Mouse (Mus musculus): ENCODE data around the gene Klhl8. TPM values are rescaled to one million over a fixed set of nuclear protein-coding genes. Genes with fewer than 3 reads are reported as not detected.

Gene Klhl8
- polyA plus RNA-seq, 1 experiment from 2014 or later: 28.1 TPM

GRCm38 (mm10) chr5:103856286-103857009, 54.6 kb downstream of the Klhl8 start:
- peaks cover 14% of the 10 kb centered on the region for H3K4me1 ChIP-seq (replicated peaks)
- H3K9me3 ChIP-seq: no peaks in the 10 kb centered on the region
- H3K27ac ChIP-seq: no peak overlapping the region
- H3K4me3 ChIP-seq (replicated peaks): no peak overlapping the region
- no peak overlapping the region for H3K9ac ChIP-seq (replicated peaks)
- 62% methylated on average over 5 of the region's 5 CpGs for WGBS
- no peaks in the 10 kb centered on the region for H3K27me3 ChIP-seq
- H3K4me2 ChIP-seq (replicated peaks): no peak overlapping the region
- ATAC-seq: peak; percentile 55
- H3K36me3 ChIP-seq: peaks cover 10% of the 10 kb centered on the region

DNA sequence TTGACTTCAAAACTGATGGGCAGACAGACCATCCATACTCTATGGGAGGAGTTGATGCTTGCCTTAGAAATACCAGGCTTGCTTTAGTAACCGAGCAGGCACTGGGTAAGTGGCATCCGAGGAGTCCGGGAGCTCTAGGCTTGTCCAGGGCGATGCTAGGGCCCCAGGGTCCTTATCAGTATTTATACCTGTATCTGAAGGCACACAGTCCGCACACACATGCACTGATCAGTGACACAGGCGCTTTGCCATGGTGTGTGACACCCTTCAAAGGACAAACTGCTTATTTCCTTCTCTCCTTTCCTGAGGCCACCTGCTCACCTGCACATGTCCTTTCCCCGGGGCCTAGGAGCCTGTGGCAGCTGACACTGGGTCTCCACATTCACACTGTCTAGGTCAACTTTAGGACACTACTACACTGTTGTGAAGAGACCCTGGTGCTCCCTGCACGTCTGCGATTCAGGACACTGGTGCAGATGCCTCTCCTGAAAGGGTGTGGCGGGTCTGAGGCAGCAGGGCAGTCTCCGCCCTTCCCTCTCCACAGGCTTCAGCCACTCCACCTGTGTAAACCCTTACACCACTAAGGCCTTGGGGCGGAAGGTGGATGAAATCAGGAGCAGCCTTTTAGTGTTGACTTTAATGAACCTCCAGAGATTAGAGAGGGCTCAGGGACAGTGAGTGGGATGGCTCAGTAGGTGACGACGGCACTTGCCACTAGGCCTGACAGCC, 55.4 kb downstream of the Klhl8 start:
- peaks cover 10% of the 10 kb centered on the region; the same call in 1 of the 2 replicates for H3K36me3 ChIP-seq
- no peak overlapping the region for H3K4me3 ChIP-seq (replicated peaks)
- no peaks in the 10 kb centered on the region for H3K9me3 ChIP-seq
- no peak overlapping the region for H3K9ac ChIP-seq (replicated peaks)
- no peak overlapping the region for H3K27ac ChIP-seq
- peak; percentile 47 for ATAC-seq
- H3K4me2 ChIP-seq (replicated peaks): no peak overlapping the region
- peaks cover 14% of the 10 kb centered on the region for H3K4me1 ChIP-seq (replicated peaks)
- 83% methylated on average over 14 of the region's 14 CpGs for WGBS
- no peaks in the 10 kb centered on the region for H3K27me3 ChIP-seq

DNA sequence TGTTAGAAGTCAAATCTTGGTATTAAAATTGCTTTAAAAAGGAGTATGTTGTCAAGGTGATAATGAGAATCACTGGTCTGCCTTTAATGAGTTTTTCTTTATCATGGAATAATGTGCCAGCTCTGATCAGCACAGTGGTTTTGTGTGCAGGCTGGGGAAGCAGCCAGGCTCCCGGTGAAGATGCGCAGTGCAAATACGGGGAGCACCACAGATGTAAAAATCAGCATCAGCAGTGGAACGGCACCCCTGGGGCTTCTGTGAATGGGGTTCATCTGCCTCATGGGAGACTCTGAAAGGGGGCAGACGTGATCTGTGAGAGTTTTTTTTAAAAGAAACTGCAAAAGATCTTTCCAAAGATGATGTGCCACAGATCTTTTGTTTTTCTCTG, 56.3 kb downstream of the Klhl8 start:
- 51% methylated on average over 5 of the region's 5 CpGs for WGBS
- Histone ChIP-seq H3K36me3 (peaks cover 11% of the 10 kb centered on the region; the same call in 1 of the 2 replicates), H3K4me3 (replicated peaks) (no peak overlapping the region), H3K9me3 (no peaks in the 10 kb centered on the region), H3K4me2 (replicated peaks) (no peak overlapping the region), H3K27ac (0 out of 2 replicates have a peak overlapping the region, but pooled peaks have one; percentile 26), H3K27me3 (no peaks in the 10 kb centered on the region), H3K9ac (replicated peaks) (no peak overlapping the region), H3K4me1 (replicated peaks) (peaks cover 14% of the 10 kb centered on the region)
- ATAC-seq: no peak

DNA sequence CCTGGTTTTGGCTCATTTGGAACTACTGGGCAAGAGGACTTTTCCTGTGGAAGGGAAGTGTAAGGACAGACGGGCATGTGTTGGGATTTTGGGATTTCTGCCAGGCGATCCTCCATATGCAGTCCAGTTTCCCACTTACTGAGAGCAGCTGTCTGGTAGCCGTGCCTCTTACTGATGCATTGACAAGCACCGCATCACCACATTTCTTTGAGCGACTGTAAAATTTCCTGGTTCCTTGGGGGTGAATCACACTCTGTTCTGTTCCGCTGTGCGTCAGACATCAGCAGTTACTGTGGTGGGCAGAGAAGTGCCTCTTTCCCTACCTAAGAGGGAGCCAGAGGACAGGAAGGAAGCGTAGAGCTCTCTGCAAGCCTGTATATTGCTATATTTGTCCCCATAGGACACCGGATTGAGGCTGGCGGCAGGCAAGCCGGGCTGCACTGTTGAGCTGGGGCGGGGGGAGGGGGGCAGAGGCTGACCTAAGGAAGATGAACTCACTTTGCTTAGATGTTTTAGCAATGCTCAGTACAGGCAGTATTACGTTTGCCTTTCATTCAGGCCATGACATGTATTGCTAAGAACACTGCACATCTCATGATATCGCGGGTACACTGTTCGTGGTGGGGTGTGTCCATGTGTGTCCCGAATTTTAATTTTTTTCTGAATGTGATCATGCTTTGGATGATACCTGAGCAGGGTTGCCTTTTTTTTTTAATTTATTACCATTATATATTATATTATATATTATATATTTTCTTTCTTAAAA, 56.8 kb downstream of the Klhl8 start:
- peaks cover 16% of the 10 kb centered on the region; the same call in 1 of the 2 replicates for H3K36me3 ChIP-seq
- no peak overlapping the region for H3K4me2 ChIP-seq (replicated peaks)
- no peak overlapping the region for H3K4me3 ChIP-seq (replicated peaks)
- no peaks in the 10 kb centered on the region for H3K9me3 ChIP-seq
- peak; percentile 80 for ATAC-seq
- H3K27ac ChIP-seq: peak overlapping the region; percentile 60
- 62% methylated on average over 17 of the region's 17 CpGs for WGBS
- H3K27me3 ChIP-seq: no peaks in the 10 kb centered on the region
- H3K4me1 ChIP-seq (replicated peaks): peaks cover 14% of the 10 kb centered on the region
- no peak overlapping the region; the same call in 1 of the 2 replicates for H3K9ac ChIP-seq (replicated peaks)

DNA sequence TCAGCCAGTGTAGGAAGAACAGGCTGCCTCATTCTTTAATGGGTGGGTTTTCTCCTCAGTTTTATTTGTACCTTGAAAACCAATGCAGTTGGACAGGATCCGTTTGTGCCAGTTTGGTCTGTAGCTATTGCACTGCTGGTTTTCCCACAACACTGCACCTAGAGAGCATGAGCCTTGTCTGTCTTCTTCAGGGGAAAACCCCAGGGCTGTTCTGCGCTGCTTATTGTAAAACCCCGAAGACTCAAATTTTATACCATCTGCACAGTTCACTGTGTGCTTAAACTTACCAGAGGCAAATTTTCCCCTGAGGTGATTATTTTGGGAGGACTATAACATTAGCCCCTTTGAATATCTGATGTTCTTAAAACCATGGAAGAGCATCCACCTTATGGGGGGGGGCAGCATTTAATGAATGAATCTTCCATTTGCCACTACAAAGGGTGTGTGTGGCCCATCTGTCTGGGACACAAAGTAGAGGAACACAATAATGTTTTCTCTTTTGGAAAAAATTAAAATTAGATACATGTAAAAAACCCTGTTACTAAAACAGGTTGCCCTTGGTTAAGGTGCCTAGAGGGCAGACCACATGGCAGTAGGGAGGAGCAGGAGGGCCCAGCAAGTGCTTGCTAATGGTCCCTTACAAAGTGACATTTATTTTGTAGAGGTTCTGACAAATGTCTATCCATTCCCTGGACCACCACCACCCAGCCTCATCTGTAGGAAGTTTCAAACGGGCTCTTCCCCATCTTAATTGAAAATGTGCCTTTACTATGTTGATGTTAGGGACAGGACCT, 58.1 kb downstream of the Klhl8 start:
- Histone ChIP-seq H3K4me1 (replicated peaks) (peaks cover 14% of the 10 kb centered on the region), H3K27me3 (no peaks in the 10 kb centered on the region), H3K36me3 (peaks cover 22% of the 10 kb centered on the region; the same call in 1 of the 2 replicates), H3K9me3 (no peaks in the 10 kb centered on the region), H3K9ac (replicated peaks) (no peak overlapping the region), H3K4me3 (replicated peaks) (no peak overlapping the region), H3K4me2 (replicated peaks) (no peak overlapping the region), H3K27ac (no peak overlapping the region)
- no peak for ATAC-seq
- WGBS: 89% methylated on average over 4 of the region's 4 CpGs

DNA sequence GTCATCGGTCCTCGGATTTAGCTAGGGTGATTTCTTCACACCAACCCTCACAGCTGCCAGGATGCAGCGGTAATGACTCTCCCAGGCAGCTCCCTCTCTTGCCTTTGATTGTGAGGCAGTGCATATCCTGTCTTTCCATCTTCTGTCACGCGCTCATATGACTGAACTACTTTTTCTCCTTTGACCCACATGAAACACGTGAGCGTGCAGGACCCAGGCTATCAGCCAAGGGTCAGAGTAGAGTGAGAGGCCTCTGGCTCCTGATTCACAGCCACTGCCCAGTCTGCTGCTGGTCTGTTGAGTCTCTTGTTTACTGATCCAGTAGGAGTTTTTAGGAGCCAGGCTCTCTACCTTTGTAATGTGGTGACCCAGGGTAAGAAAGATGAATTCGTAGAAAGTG, 62.5 kb downstream of the Klhl8 start:
- Histone ChIP-seq H3K27ac (no peak overlapping the region), H3K9ac (replicated peaks) (no peak overlapping the region), H3K36me3 (peaks cover 22% of the 10 kb centered on the region; the same call in 1 of the 2 replicates), H3K4me2 (replicated peaks) (no peak overlapping the region), H3K9me3 (no peaks in the 10 kb centered on the region), H3K4me3 (replicated peaks) (no peak overlapping the region), H3K27me3 (no peaks in the 10 kb centered on the region), H3K4me1 (replicated peaks) (peaks cover 24% of the 10 kb centered on the region)
- ATAC-seq: no peak
- 93% methylated on average over 8 of the region's 8 CpGs for WGBS

DNA sequence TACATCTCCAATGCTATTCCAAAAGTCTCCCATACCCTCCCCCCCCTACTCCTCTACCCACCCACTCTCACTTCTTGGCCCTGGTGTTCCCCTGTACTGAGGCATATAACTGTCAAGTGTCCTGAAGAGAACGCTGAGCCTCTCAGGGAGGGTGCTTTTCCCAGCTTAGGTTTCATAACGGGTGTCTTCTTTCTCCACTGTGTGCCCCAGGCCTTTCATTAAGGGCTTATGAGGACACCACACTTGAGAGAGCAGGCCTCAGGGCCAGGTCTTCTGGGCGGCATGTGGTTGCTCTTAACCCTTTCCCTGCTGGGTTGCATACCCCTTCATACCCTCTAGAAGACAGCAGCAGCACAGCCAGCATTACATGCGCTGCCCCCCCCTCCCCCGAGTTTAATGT, 64.5 kb downstream of the Klhl8 start:
- Histone ChIP-seq H3K9me3 (no peaks in the 10 kb centered on the region), H3K4me1 (replicated peaks) (peaks cover 24% of the 10 kb centered on the region), H3K27ac (no peak overlapping the region), H3K36me3 (peaks cover 29% of the 10 kb centered on the region; the same call in 1 of the 2 replicates), H3K4me3 (replicated peaks) (no peak overlapping the region), H3K27me3 (no peaks in the 10 kb centered on the region), H3K4me2 (replicated peaks) (no peak overlapping the region), H3K9ac (replicated peaks) (no peak overlapping the region)
- whole genome bisulfite sequencing: 47% methylated on average over 5 of the region's 5 CpGs
- 0 out of 2 replicates have a peak, but pooled peaks have one; percentile 12 for ATAC-seq

GRCm38 (mm10) chr5:103846154-103846551, 64.9 kb downstream of the Klhl8 start:
- 87% methylated on average over 10 of the region's 10 CpGs for WGBS
- Histone ChIP-seq H3K4me2 (replicated peaks) (no peak overlapping the region), H3K36me3 (peaks cover 25% of the 10 kb centered on the region; the same call in 1 of the 2 replicates), H3K27ac (no peak overlapping the region), H3K4me1 (replicated peaks) (peaks cover 24% of the 10 kb centered on the region), H3K9ac (replicated peaks) (no peak overlapping the region), H3K4me3 (replicated peaks) (no peak overlapping the region), H3K9me3 (no peaks in the 10 kb centered on the region), H3K27me3 (no peaks in the 10 kb centered on the region)
- 0 out of 2 replicates have a peak, but pooled peaks have one; percentile 29 for ATAC-seq

- ATAC-seq: peak; percentile 80
- peaks cover 22% of the 10 kb centered on the region; the same call in 1 of the 2 replicates for H3K36me3 ChIP-seq
- peak overlapping the region; percentile 11; the same call in 1 of the 2 replicates for H3K4me2 ChIP-seq (replicated peaks)
- H3K27me3 ChIP-seq: no peaks in the 10 kb centered on the region
- no peak overlapping the region; the same call in 1 of the 2 replicates for H3K9ac ChIP-seq (replicated peaks)
- H3K27ac ChIP-seq: peak overlapping the region; percentile 48; the same call in 1 of the 2 replicates
- WGBS: 36% methylated on average over 19 of the region's 19 CpGs
- peaks cover 24% of the 10 kb centered on the region for H3K4me1 ChIP-seq (replicated peaks)
- H3K4me3 ChIP-seq (replicated peaks): no peak overlapping the region
- no peaks in the 10 kb centered on the region for H3K9me3 ChIP-seq
Measured at GRCm38 (mm10) chr5:103845418-103846153, 65.5 kb downstream of the Klhl8 start.

- H3K9me3 ChIP-seq: no peaks in the 10 kb centered on the region
- no peak overlapping the region for H3K9ac ChIP-seq (replicated peaks)
- H3K4me3 ChIP-seq (replicated peaks): no peak overlapping the region
- H3K4me1 ChIP-seq (replicated peaks): peaks cover 27% of the 10 kb centered on the region
- WGBS: 56% methylated on average over 1 of the region's 1 CpGs
- no peak for ATAC-seq
- H3K27ac ChIP-seq: no peak overlapping the region
- H3K4me2 ChIP-seq (replicated peaks): no peak overlapping the region
- no peaks in the 10 kb centered on the region for H3K27me3 ChIP-seq
- peaks cover 11% of the 10 kb centered on the region; the same call in 1 of the 2 replicates for H3K36me3 ChIP-seq
Measured at GRCm38 (mm10) chr5:103843938-103844337, 67.1 kb downstream of the Klhl8 start.
